Mouse (Mus musculus) myocyte (in vitro differentiated cells): ENCODE measurements around the gene Ndufs8.

Source experiments
- CEBPB ChIP-seq: IDR thresholded peaks from 2 replicates; pipeline ENCODE4 v1.6.1; 2011; ENCODE audit warnings: mild to moderate bottlenecking, moderate library complexity; ENCODE audit not compliant: poor library complexity, insufficient read depth, severe bottlenecking
- E2F4 ChIP-seq: IDR thresholded peaks from one replicate; pipeline ENCODE4 v1.6.1; 2011; ENCODE audit warnings: mild to moderate bottlenecking, control low read depth, moderate library complexity; ENCODE audit not compliant: insufficient read depth
- MYOD1 ChIP-seq, 3 experiments: IDR thresholded peaks; one replicate each; pipeline ENCODE4 v1.6.1; 2011; ENCODE audit warnings: control low read depth in 2 of 3, low read depth in 2 of 3, mild to moderate bottlenecking in 2 of 3, moderate library complexity in 1 of 3; ENCODE audit not compliant: insufficient read length in 2 of 3, control insufficient read depth in 1 of 3
- POLR2A ChIP-seq: IDR thresholded peaks from one replicate; pipeline ENCODE4 v1.6.1; 2011; ENCODE audit warnings: low read depth, mild to moderate bottlenecking, control low read depth, moderate library complexity; ENCODE audit not compliant: insufficient read length
- POLR2AphosphoS2 ChIP-seq: IDR thresholded peaks from one replicate; pipeline ENCODE4 v1.6.1; 2011; ENCODE audit warnings: low read depth, control low read depth; ENCODE audit not compliant: insufficient read length
- REST ChIP-seq: IDR thresholded peaks from one replicate; pipeline ENCODE4 v1.6.1; 2011; ENCODE audit warnings: mild to moderate bottlenecking, control low read depth, moderate library complexity; ENCODE audit not compliant: insufficient read depth, insufficient read length
- TCF12 ChIP-seq: IDR thresholded peaks from one replicate; pipeline ENCODE4 v1.6.1; 2011; ENCODE audit warnings: mild to moderate bottlenecking, control low read depth; ENCODE audit not compliant: poor library complexity, insufficient read depth, severe bottlenecking
- TCF3 ChIP-seq: IDR thresholded peaks from one replicate; pipeline ENCODE4 v1.6.1; 2011; ENCODE audit warnings: low read depth, control low read depth; ENCODE audit not compliant: insufficient read length
- USF1 ChIP-seq: IDR thresholded peaks from one replicate; pipeline ENCODE4 v1.6.1; 2011; ENCODE audit warnings: low read depth, mild to moderate bottlenecking, control low read depth, moderate library complexity

- TF ChIP-seq TCF12, result no peak
- no peak for TF ChIP-seq POLR2A
- TF ChIP-seq E2F4, result no peak
- TF ChIP-seq USF1, result no peak
- TF ChIP-seq MYOD1 (IDR thresholded peaks at IDR 0.05; ENCODE audit: control insufficient read depth in 1 of 3, insufficient read length in 2 of 3, low read depth in 2 of 3), result no peak
- TF ChIP-seq CEBPB, result no peak
- TF ChIP-seq REST, result no peak
- TF ChIP-seq POLR2AphosphoS2, result no peak
- TF ChIP-seq TCF3, result no peak
Measured at GRCm38 (mm10) chr19:3948546-3948945, 36.0 kb upstream of the Ndufs8 start.
